Mouse (Mus musculus): ENCODE measurements around the gene Car11.
A peak's percentile ranks its signal among the peaks of the same experiment; 100 is the strongest.

Car11 gene

DNA sequence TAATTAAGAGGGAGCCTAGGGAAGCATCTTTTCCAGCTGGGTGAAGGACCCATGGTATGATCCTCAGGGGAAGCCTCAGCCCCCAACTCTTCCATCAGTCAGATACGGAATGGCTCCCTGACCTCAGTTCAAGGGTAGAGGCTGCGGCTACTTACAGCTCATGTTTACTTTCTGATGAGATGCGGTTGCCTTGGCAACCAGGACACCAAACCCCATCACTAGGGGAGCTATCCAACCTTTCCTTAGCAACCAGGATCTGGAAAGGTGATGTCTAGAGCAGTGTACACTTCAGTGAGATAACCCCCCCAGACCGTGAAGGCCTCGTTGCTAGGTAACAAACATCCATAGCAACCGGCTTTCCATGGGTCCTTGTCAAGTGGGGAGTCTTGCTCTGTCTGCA, 9.4 kb downstream of the Car11 start:
- ATAC-seq (ENCODE audit: insufficient number of reproducible peaks, low FRiP score, low TSS enrichment): no peak

DNA sequence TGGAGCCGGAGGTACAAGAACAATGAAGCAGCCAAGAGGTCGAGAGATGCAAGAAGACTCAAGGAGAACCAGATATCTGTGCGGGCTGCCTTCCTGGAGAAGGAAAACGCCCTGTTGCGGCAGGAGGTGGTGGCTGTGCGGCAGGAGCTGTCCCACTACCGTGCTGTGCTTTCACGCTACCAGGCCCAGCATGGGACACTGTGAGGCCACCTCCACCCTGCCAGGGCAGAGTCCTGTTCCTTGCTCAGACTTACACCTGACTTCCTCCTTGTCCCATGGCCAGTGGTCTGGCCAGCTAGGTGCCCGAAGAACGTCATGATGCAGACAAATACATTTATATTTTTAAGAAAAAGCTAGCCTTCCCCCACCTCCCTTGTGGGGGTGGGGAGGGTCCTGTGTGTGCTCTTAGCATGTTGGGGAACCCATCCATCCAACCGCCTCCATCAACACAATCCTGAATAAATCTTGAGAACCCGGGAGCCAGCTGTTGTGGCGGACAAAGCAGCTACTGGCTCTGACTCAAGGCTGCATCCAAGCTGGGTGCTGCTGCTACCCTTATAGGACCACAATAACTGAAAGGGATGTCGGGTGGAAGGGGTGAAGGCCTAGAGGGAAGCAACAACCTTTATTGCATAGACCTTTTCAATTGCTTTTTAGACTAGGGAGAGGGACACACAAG, 10.2 kb downstream of the Car11 start:
- ATAC-seq (ENCODE audit: insufficient number of reproducible peaks, low FRiP score, low TSS enrichment): no peak

DNA sequence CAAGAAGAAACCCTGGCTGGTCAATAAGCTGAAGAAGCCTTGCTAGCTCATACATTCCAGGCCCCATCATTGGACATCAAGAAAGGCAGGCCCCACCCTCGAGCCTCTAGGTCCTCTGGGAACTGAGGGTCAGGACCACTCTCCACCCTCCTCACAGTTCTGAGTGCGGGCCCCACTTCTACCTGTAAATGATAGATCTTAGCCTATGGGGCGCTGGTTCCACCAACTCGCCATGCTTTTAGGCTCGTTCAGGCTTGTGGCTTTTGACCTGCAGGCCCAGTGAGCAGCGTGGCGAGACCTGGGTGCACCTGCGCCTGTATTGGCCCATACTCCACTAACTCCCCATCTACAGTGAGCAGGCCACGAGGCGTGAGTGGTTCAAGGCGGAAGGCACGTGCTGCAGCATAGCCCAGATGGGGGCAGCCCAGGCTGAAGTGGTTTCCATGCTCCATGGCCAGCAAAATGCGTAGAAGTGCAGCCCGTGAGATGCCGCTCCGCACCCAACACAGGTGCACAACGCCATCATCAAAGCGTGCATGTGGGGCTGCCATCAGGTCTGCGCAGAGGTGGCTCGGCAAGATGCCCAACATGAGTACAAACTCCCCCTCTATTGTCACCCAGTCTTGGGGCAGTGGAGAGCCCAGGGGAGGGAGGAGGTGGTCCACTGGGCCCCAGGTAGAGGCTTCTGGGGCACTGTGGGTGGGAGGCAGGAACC, 11.0 kb downstream of the Car11 start:
- no peak for ATAC-seq (ENCODE audit: insufficient number of reproducible peaks, low FRiP score, low TSS enrichment)

DNA sequence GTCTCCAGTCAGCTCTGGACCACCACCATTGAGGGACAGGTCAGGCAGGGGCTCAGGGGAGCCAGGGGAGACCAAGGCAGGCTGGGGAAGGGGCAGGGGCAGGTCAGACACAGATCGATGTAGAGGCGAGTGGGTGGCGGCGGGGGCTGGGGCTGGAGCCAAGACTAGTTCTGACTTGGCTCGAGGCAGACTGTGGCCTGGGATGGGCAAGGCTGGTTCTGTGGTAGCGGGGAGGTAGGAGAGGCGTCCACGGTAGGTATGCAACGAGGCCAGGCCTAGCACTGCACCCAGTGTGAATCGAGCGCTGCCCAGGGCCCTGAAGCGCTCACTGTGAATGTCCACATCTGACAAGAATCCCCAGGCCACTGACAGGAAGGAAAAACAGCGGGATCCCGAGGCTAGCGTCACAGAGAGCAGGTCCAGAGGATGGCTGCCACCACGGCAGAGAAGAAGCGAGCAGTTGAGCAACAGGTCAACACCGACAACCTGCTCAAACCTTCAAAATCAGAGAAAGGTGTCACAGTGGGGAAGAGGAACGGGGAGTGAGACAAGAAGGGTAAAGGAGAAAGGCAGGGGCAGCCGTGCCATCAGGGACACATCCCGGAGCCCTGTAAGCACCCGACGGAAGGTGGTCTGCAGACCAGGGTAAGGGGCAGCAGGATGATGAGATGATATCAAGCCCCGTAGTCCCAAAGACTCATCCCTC, 11.8 kb downstream of the Car11 start:
- ATAC-seq (ENCODE audit: insufficient number of reproducible peaks, low FRiP score, low TSS enrichment): no peak

DNA sequence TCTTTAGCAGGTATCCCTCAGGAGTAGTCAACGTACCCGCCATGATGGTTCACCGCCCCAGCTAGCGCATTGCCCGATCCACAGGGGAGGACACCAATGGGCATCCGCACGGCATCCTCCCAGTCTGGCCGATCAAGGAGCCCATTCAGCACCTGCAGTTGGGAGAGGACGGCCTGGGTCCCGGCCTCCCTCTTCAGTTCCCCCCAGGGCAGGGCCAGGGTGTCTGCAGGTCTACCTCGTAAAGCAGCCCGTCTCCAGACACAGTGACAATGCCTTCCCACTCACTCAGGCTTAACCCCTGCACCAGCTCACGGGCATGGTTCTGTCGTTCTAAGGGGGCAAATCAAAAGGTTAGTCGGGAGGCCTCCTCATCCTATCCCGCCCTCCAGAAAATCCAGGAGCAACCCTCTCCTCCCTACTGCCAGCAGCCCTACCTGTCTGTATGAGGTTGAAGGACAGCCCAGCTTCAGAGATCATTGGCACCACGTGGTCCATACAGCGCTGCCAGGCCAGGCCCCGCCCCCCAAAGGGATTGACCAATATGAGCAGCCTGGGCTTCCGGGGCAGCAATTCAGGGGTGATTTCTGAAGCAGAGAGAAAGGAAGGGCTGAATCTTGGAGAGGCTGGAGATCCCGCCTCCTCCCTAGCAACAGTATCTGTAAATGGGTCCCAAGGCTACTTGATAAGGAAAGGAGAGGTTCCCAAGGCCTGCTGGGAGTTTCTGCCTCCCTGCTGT, 12.5 kb downstream of the Car11 start:
- no peak for ATAC-seq (ENCODE audit: insufficient number of reproducible peaks, low FRiP score, low TSS enrichment)

DNA sequence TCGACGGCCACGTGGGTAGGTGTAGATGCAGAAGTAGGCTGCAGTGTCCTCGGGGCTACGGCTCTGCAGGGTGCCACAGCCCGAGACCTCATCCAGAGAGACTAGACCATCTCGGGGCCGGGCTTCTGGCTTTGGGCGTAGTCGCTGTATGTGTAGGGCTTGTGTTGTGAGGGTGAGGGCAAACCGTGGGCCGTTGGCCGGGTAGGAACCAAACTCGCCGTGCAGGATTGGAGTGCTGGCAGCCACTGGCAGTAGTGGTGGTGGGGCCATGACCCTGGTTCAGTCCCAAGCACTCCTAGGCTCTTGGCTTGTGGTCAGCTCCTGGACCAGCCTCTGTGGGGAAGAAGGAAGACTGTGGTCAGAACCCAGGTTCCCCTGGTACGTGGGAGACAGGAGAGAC, 13.8 kb downstream of the Car11 start:
- no peak for ATAC-seq (ENCODE audit: insufficient number of reproducible peaks, low FRiP score, low TSS enrichment)

DNA sequence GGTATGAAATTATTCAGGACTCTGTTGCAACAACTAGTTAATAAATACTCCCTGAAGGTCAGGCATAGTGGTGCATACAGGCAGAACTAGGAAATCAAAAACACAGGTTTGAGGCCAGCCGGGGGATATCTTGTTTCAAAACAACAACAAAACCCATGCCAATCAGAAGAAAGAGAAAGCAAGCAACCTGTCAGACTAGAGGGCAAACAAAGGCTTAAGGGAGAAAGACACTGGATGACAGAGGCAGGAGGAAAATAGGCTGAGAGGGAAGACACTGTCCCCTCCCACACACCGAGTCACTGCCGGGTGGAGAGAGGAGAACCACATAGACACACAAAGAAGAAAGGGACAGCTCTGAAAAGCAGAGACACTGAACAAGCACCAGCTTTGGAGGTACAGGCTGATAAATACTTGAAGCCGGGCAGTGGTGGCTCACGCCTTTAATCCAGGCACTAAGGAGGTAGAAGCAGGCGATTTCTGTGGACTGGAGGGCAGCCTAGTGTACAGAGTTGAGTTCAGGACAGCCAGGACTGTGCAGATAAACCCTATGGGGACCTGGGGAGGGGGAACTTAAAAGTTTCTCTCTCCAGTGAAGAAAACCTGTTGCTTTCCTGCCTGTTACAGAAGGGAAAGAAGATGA, 14.4 kb downstream of the Car11 start:
- ATAC-seq (ENCODE audit: insufficient number of reproducible peaks, low FRiP score, low TSS enrichment): no peak

DNA sequence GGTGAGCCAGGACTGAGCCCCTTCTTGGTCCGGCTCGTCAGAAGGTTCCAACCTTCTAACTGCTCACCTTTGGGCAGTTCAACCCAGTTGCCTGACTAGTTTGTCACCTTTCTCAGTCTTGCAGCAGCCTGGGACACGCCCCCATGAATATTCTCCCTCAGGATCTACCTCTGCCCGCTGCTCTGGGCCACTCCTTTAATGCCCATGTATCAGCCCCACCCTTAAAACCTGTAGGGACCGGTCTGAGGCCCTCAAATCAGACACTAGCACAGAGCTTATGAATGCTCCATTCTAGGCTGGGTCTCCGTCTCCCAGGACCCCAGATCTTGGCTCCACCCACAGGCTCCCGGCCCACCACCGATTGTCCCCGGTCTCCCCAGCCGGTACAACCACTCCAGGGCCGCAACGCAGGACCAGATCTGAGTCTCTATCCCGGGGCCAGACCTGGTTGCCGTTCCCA, 15.0 kb downstream of the Car11 start:
- no peak for ATAC-seq (ENCODE audit: insufficient number of reproducible peaks, low FRiP score, low TSS enrichment)

DNA sequence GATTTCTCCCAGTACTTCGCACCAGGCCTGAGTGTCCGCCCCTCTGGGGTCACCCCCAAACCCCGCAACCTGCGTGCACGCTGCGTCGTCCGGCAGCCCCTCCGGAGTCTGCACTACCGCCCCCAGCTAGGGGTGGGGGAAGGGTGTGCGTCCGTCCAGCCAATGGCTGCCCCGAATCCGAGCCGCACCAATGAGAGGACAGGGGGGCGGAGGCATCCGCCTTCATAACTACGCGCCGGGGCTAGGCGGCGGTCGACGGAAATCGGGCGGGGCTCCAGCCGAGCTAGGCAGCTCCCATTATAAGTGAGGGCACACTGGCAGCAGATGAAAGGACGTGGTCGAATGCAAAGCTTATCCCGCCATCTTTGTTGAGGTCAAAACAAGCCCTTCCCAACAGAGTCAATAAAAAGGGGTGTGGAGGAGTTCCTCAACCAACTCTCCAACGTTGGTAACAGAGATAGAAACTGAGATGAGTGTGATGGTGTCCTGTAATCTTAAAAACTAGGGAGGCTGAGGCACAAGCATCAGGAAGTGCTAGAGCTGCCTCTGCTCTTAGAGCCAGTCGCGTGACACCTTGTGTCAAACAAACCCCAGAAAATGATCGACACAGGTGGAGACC, 15.6 kb downstream of the Car11 start, which contains the start of gene Rpl18:
TSS of gene Rpl18 (plus strand) at position 368 of the 619 bp plus-strand sequence.
- ATAC-seq (ENCODE audit: insufficient number of reproducible peaks, low FRiP score, low TSS enrichment): peak; percentile 78

DNA sequence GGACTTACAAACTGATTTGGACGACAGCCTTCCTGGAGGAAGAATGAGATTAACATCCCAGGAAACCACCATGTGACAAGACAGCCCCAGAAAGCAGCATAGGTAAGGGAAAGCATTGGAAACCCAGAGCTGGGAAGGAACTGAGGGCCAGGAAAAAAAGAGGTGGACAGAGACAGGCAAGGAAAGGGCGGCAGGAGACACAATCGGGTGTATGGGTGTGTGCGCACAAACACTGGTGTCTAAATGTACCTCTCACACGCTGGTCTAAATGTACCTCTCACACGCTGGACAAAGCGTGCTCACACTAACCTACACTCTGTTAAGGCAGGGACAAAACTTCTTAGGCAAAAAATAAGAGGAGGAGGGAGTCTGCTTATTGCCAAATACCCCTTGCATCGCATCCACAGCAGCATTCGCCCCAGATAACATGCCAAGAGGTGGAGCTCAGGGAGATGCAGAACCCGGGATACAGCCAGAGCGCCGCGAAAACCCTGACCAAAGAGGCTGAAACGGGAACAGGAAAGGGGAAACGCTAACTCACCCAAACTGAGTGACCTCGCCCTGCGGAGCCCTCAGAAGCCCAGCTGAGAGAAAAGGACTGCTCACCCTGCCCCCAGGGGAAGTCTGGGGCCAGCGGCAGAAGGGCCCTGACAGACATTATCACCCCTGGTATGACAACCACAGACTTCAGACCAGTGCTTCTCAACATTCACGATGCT, 16.3 kb downstream of the Car11 start:
- no peak for ATAC-seq (ENCODE audit: insufficient number of reproducible peaks, low FRiP score, low TSS enrichment)

DNA sequence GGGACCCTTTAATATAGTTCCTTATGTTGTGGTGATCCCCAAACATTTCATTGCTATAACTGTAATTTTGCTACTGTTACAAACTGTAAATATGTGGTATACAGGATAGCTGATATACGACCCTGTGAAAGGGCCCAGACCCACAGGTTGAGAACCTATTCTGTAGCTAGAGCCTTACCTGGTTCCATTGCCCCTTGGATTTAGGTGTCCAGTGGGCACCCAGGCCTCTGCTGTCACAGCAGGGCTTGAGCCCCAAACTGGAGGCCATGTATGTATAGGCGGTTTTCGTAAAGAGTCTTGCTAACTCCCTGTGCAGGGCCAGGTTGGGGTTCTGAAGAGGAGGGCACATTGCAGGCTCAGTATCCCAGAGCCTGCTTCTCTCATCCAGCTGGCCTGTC, 16.8 kb downstream of the Car11 start:
- no peak for ATAC-seq (ENCODE audit: insufficient number of reproducible peaks, low FRiP score, low TSS enrichment)

DNA sequence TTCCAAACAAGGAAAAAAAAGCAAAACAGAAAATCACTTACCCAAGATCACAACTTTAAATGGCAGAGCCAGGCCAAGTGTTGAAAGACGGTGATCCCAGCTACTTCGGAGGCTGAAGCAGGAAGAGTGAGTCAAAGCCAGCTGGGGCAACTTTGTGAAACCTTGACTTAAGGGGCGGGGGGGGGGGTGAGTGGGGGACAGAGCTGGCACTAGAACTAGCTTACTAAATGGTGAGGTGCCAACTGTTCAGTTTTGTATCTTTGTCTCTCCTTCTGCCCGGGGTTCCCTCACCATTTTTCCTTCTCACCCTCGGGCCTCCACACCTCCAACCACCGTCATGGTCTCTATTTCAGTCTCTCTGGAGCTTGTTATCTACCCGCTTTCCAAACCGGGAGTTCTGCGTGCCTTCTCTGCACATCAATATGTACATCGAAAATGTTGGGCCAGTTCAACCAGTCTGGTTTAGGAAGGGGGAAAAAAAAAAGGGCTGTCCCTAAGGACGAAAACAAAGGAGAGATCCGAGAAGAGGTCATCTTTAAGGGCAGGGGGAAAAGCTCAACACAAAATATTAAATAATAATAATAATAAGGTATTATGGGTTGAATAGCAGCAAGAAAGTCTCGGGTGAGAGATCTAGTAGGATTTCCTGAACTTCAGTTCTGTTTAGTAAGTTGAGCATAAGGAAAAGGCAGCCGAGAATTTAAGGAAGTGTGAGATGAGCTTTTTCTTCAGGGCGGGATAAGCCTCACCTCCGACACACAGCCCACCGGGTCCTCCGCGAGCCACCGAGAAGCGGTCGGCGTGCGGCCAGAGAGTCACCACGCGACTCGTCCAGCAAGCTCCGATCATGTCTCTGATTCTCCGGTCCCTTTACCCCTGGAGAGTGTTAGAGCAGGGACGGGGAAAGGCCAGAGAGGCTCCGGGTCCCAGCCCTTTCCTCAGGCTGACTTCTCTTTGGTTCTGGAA, 17.6 kb downstream of the Car11 start:
- ATAC-seq (ENCODE audit: insufficient number of reproducible peaks, low FRiP score, low TSS enrichment): no peak

DNA sequence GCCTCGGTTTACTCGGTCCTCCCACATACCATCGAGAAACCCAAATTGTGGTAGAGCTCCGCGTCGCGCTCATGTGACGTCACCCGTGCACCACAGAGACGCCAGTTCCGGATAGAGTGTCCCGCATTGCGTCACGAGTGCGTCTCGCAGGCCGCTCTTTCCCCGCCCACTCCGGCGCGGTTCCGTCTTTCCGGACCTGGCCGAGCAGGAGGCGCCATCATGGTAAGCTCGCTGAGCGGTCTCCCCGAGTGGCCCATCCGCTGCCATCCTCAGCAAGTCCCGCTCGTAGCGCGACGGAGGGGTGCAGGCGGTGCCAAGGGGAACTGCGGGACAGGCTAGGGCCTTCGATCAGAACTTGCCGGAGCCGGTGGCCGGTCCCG, 18.3 kb downstream of the Car11 start, which contains the start of gene Sphk2:
TSS of gene Sphk2 (minus strand) at position 85 of the 380 bp plus-strand sequence.
- ATAC-seq (ENCODE audit: insufficient number of reproducible peaks, low FRiP score, low TSS enrichment): peak; percentile 50; the same call in 1 of the 2 replicates

DNA sequence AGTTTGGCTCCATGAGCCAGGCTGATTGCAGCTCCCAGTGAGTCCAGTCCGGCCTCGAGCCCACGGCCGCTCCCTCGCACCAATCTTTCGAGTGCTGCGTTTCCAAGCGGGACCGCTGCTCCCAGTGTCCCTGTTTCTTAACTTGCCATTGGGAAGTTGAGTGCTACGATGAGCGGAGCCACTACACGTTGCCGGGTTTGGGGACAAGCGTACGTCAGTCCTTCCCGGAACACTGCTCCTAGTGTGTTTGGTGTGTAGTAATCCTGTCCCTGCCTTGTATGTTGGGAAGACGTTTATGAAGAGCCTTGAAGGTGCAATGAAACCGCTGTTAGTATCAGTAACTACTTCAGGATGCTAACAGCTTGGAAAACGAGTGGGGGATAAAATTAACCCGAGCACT, 18.7 kb downstream of the Car11 start:
- no peak for ATAC-seq (ENCODE audit: insufficient number of reproducible peaks, low FRiP score, low TSS enrichment)

DNA sequence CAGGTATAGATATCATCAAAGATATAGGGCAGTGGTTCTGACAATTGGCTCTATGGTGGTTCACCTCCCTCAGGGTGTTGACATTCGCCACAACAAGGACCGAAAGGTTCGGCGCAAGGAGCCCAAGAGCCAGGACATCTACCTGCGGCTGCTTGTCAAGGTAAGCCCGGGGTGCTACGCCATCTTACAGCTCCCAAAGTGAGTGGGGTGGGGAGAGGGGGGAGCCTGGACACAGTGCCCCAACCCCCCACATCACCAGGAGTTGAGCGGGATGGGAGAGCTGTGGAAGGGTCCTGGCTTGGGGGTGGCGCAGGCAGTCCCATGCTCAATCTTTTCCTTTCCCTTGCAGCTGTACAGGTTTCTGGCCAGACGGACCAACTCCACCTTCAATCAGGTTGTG, 19.5 kb downstream of the Car11 start:
- ATAC-seq (ENCODE audit: insufficient number of reproducible peaks, low FRiP score, low TSS enrichment): no peak

DNA sequence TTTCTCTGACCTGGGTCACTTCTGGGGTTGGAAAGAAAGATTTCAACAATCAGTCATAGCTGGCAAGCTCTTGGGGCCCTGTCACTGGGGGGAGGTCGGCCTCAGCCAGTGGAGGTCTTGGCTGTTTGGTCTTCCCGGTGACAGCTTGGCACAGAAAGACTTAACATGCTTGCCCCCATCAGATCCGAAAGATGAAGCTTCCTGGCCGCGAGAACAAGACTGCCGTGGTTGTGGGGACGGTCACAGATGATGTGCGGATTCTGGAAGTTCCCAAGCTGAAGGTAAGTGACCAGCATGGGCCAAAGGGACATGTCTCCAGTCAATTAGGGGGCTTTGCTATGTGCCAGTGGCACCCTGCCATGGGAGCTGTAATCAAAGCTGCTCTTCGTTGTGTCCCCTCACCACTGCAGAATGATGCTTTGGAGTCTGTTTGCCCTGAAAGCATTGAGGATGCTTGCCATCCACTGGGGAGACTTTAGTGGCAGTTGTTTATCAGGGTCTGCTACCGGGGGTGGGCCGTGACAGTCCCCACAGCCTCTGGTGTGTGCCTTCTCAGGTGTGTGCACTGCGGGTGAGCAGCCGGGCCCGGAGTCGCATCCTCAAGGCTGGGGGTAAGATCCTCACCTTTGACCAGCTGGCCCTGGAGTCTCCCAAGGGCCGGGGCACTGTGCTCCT, 20.2 kb downstream of the Car11 start:
- ATAC-seq (ENCODE audit: insufficient number of reproducible peaks, low FRiP score, low TSS enrichment): no peak

DNA sequence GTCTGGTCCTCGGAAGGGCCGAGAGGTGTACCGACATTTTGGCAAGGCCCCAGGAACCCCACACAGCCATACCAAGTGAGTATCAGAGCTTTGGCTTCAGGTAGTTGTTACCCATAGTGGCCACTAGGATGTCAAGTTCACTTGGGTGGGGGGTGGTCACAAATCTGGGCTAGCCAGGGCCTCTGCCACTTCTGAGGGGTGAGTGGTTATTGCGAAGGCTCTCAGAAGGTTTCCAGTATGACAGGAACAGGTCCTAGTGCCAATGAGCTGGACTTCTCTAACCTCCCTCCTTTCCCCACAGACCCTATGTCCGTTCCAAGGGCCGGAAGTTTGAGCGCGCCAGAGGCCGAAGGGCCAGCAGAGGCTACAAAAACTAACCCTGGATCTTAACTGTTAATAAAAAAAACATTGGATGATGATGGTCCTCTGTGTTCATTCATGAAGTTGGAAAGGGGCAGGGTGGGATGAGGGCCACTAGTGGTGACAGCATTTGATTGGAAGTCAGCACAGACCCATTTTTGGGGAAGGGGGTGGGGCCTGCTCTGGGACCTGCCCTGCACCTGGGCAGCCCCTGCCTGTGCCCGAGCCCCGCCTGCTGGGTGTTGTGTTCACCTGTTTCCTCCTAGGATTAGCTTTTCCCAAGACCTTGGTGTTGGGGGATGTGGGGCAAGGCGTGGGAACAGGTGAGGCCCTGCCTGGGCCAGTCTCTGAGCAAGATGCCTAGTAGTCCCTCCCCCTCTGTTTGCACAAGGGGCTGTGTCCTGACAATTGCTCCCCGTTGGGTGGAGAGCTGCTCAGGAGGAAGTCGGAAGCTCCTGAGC, 21.0 kb downstream of the Car11 start, which contains the start of gene Fam83e:
TSS of gene Fam83e (plus strand) at position 800 of the 821 bp plus-strand sequence.
- ATAC-seq (ENCODE audit: insufficient number of reproducible peaks, low FRiP score, low TSS enrichment): no peak
